Mouse (Mus musculus) hindbrain, embryonic 16.5 days (tissue): ENCODE measurements around the gene Gm10638. TPM values are rescaled to one million over a fixed set of nuclear protein-coding genes. Genes with fewer than 3 reads are reported as not detected.

Source experiments
- ATAC-seq: fragments of 200-750 bp; cut with Nextera tagmentation; 2 replicates; pipeline ENCODE4 v1.8.0; 2017; ENCODE audit warnings: moderate TSS enrichment, moderate library complexity
- H3K27ac ChIP-seq: fragments of 300-500 bp; sonication (generic); 2 replicates; pipeline ENCODE4 v1.5.1; 2014; ENCODE audit warnings: low read depth, mild to moderate bottlenecking, control low read depth, low read length, moderate library complexity
- H3K27me3 ChIP-seq: fragments of 300-500 bp; sonication (generic); replicated peaks from 2 replicates; pipeline ENCODE4 v1.6.1; 2014; ENCODE audit warnings: low read length; ENCODE audit not compliant: control insufficient read depth, insufficient read depth
- H3K36me3 ChIP-seq: fragments of 300-500 bp; sonication (generic); 2 replicates; pipeline ENCODE4 v1.6.1; 2014; ENCODE audit warnings: mild to moderate bottlenecking, low read length, moderate library complexity, mixed read lengths; ENCODE audit not compliant: control insufficient read depth, insufficient read depth
- H3K4me1 ChIP-seq: fragments of 300-500 bp; sonication (generic); 2 replicates; pipeline ENCODE4 v1.6.1; 2014; ENCODE audit warnings: low read depth, low read length; ENCODE audit not compliant: control insufficient read depth, insufficient read depth
- H3K4me2 ChIP-seq: fragments of 300-500 bp; sonication (generic); 2 replicates; pipeline ENCODE4 v1.6.1; 2014; ENCODE audit warnings: mild to moderate bottlenecking, low read length, control low read depth, moderate library complexity
- H3K4me3 ChIP-seq: fragments of 300-500 bp; sonication (generic); 2 replicates; pipeline ENCODE4 v1.5.1; 2014; ENCODE audit warnings: mild to moderate bottlenecking, low read length, control low read depth, moderate library complexity
- H3K9ac ChIP-seq: fragments of 300-500 bp; sonication (generic); 2 replicates; pipeline ENCODE4 v1.6.1; 2014; ENCODE audit warnings: low read depth, mild to moderate bottlenecking, control low read depth, low read length, moderate library complexity
- H3K9me3 ChIP-seq: fragments of 300-500 bp; sonication (generic); 2 replicates; pipeline ENCODE4 v1.6.1; 2014; ENCODE audit warnings: mild to moderate bottlenecking, low read length, moderate library complexity; ENCODE audit not compliant: control insufficient read depth
- WGBS: fragments of 180-500 bp; shearing (Covaris S2); extraction: QIAGEN DNeasy Blood & Tissue Kit; methylation state at CpG from one replicate; pipeline ENCODE4 v1.1.7; 2014; 5-methylcytosine and 5-hydroxymethylcytosine counted together
- polyA plus RNA-seq: library from polyadenylated mRNA; unstranded; fragments of >200 nt; fragmentation: Nextera tagmentation; extraction: Ambion mirVana; gene quantifications from 2 replicates; pipeline ENCODE4 v1.2.1, GENCODE M21; 2015

Gm10638 gene
- polyA plus RNA-seq, 1 experiment from 2014 or later: 3.4 TPM

DNA sequence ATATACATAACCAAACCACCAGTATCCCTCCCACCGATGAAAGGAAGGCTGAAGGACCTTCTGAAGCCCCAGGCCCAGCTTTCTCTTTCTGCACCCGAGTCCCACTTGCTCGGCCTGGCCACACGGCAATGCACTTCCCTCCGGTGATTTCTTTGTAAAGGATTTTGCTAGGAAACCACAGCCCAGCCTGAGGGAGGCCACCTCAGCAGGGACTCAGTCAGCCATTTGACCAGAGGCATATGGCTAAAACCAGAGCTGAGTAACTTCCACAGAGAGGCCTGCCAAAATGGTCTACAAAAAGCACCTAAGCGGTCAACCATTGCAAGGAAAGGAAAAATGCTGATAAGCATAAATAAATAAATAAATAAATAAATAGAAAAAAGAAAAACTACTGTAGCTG is 49.2 kb downstream of the Gm10638 start:
- Histone ChIP-seq H3K27ac (no peak overlapping the region), H3K4me3 (no peak overlapping the region), H3K4me2 (no peak overlapping the region), H3K9ac (no peak overlapping the region), H3K36me3 (no peaks in the 10 kb centered on the region), H3K9me3 (no peaks in the 10 kb centered on the region), H3K4me1 (no peaks in the 10 kb centered on the region), H3K27me3 (no peaks in the 10 kb centered on the region)
- ATAC-seq: no peak
- 45% methylated on average over 6 of the region's 6 CpGs for WGBS

Other genes starting within 250 kb of the Gm10638 start
- gene Abcc12, start 165.0 kb upstream of the Gm10638 start, polyA plus RNA-seq: 0.20 and 0.26 TPM in 2 replicates
- 91.5 and 93.5 TPM in 2 replicates for gene Lonp2, start 121.7 kb upstream of the Gm10638 start, polyA plus RNA-seq
- 52.4 and 59.8 TPM in 2 replicates for gene Siah1a, start 235 bp downstream of the Gm10638 start, polyA plus RNA-seq
- 7.7 and 9.5 TPM in 2 replicates for gene N4bp1, start 139.6 kb downstream of the Gm10638 start, polyA plus RNA-seq